Mouse (Mus musculus): ENCODE data around the gene Gstp3.

GRCm38 (mm10) chr19:4055947-4056693, 3.2 kb downstream of the Gstp3 start:
- TF ChIP-seq JUND (conservative IDR thresholded peaks at IDR 0.05; ENCODE audit: low read depth, low read length): no peak
- TF ChIP-seq EP300 (IDR thresholded peaks at IDR 0.05; ENCODE audit: low read length): no peak
- no peak for TF ChIP-seq CTCF (conservative IDR thresholded peaks at IDR 0.05 in 1 of 2, IDR thresholded peaks at IDR 0.05 in 1 of 2; ENCODE audit: low read depth in 2 of 2, low read length in 2 of 2)

All from CH12.LX (cell line).